Mouse (Mus musculus) neural tube, embryonic 15.5 days (tissue): ENCODE data around the gene Klhl22. TPM values are rescaled to one million over a fixed set of nuclear protein-coding genes. Genes with fewer than 3 reads are reported as not detected.

Experiments used
- ATAC-seq: fragments of 200-750 bp; cut with Nextera tagmentation; 2 replicates; pipeline ENCODE4 v1.8.0; 2017; ENCODE audit warnings: mild to moderate bottlenecking, moderate TSS enrichment, moderate library complexity; ENCODE audit not compliant: low FRiP score
- H3K27ac ChIP-seq: fragments of 300-500 bp; sonication (generic); replicated peaks from 2 replicates; pipeline ENCODE4 v1.5.1; 2015; ENCODE audit warnings: mild to moderate bottlenecking, inconsistent platforms
- H3K27me3 ChIP-seq: fragments of 300-500 bp; sonication (generic); replicated peaks from 2 replicates; pipeline ENCODE4 v1.6.1; 2015; ENCODE audit warnings: inconsistent platforms
- H3K36me3 ChIP-seq: fragments of 300-500 bp; sonication (generic); 2 replicates; pipeline ENCODE4 v1.6.1; 2015; ENCODE audit warnings: inconsistent platforms
- H3K4me1 ChIP-seq: fragments of 300-500 bp; sonication (generic); 2 replicates; pipeline ENCODE4 v1.6.1; 2015; ENCODE audit warnings: inconsistent platforms
- H3K4me2 ChIP-seq: fragments of 300-500 bp; sonication (generic); 2 replicates; pipeline ENCODE4 v1.6.1; 2015; ENCODE audit warnings: inconsistent platforms, mild to moderate bottlenecking, moderate library complexity
- H3K4me3 ChIP-seq: fragments of 300-500 bp; sonication (generic); replicated peaks from 2 replicates; pipeline ENCODE4 v1.5.1; 2015; ENCODE audit warnings: mild to moderate bottlenecking, inconsistent platforms
- H3K9ac ChIP-seq: fragments of 300-500 bp; sonication (generic); replicated peaks from 2 replicates; pipeline ENCODE4 v1.6.1; 2015; ENCODE audit warnings: mild to moderate bottlenecking, inconsistent platforms
- H3K9me3 ChIP-seq: fragments of 300-500 bp; sonication (generic); replicated peaks from 2 replicates; pipeline ENCODE4 v1.6.1; 2016; ENCODE audit warnings: inconsistent platforms
- WGBS: fragments of 180-500 bp; shearing (Covaris S2); methylation state at CpG from one replicate; pipeline ENCODE4 v1.1.7; 2015; ENCODE audit warnings: mixed read lengths; 5-methylcytosine and 5-hydroxymethylcytosine counted together
- polyA plus RNA-seq: library from polyadenylated mRNA; unstranded; fragments of >200 nt; fragmentation: Nextera tagmentation; extraction: Ambion mirVana; gene quantifications from 2 replicates; pipeline ENCODE4 v1.2.1, GENCODE M21; 2015

Gene Klhl22
- polyA plus RNA-seq, 1 experiment from 2014 or later, result 89.1 TPM

GRCm38 (mm10) chr16:17816528-17816927 is 57.1 kb downstream of the Klhl22 start:
- Histone ChIP-seq H3K36me3 (no peaks in the 10 kb centered on the region), H3K27me3 (peaks cover 40% of the 10 kb centered on the region), H3K4me2 (peak overlapping the region; percentile 77), H3K9me3 (no peaks in the 10 kb centered on the region), H3K4me3 (no peak overlapping the region), H3K4me1 (peaks cover 17% of the 10 kb centered on the region), H3K27ac (peak overlapping the region; percentile 72), H3K9ac (peak overlapping the region; percentile 52; the same call in 1 of the 2 replicates)
- ATAC-seq, result no peak
- WGBS, result 85% methylated on average over 8 of the region's 8 CpGs

- Histone ChIP-seq H3K4me3 (no peak overlapping the region), H3K9me3 (no peaks in the 10 kb centered on the region), H3K36me3 (no peaks in the 10 kb centered on the region), H3K27me3 (peaks cover 18% of the 10 kb centered on the region), H3K27ac (no peak overlapping the region), H3K4me2 (no peak overlapping the region), H3K4me1 (peaks cover 3% of the 10 kb centered on the region), H3K9ac (no peak overlapping the region)
- no peak for ATAC-seq
- WGBS, result 81% methylated on average over 2 of the region's 2 CpGs
Observed at GRCm38 (mm10) chr16:17826500-17826899, 67.1 kb downstream of the Klhl22 start.

GRCm38 (mm10) chr16:17828229-17828628 is 68.8 kb downstream of the Klhl22 start:
- H3K4me2 ChIP-seq, result no peak overlapping the region
- no peaks in the 10 kb centered on the region for H3K36me3 ChIP-seq
- peaks cover 21% of the 10 kb centered on the region for H3K4me1 ChIP-seq
- WGBS, result 91% methylated on average over 2 of the region's 2 CpGs
- ATAC-seq, result no peak
- peaks cover 25% of the 10 kb centered on the region for H3K27me3 ChIP-seq
- no peaks in the 10 kb centered on the region for H3K9me3 ChIP-seq
- H3K4me3 ChIP-seq, result no peak overlapping the region
- H3K27ac ChIP-seq, result no peak overlapping the region
- no peak overlapping the region for H3K9ac ChIP-seq

- Histone ChIP-seq H3K4me2 (no peak overlapping the region), H3K9me3 (no peaks in the 10 kb centered on the region), H3K4me1 (peaks cover 22% of the 10 kb centered on the region), H3K36me3 (no peaks in the 10 kb centered on the region), H3K4me3 (no peak overlapping the region), H3K9ac (no peak overlapping the region), H3K27me3 (peaks cover 25% of the 10 kb centered on the region), H3K27ac (no peak overlapping the region)
- ATAC-seq, result no peak
- 67% methylated on average over 3 of the region's 3 CpGs for WGBS
Observed at GRCm38 (mm10) chr16:17828867-17829266, 69.4 kb downstream of the Klhl22 start.

GRCm38 (mm10) chr16:17830385-17831178 is 71.2 kb downstream of the Klhl22 start:
- H3K36me3 ChIP-seq, result no peaks in the 10 kb centered on the region
- no peaks in the 10 kb centered on the region for H3K9me3 ChIP-seq
- ATAC-seq, result no peak
- no peak overlapping the region for H3K9ac ChIP-seq
- H3K27ac ChIP-seq, result no peak overlapping the region
- H3K4me3 ChIP-seq, result no peak overlapping the region
- peaks cover 29% of the 10 kb centered on the region for H3K27me3 ChIP-seq
- H3K4me2 ChIP-seq, result no peak overlapping the region
- 72% methylated on average over 10 of the region's 10 CpGs for WGBS
- peaks cover 39% of the 10 kb centered on the region for H3K4me1 ChIP-seq

GRCm38 (mm10) chr16:17831781-17832180 is 72.4 kb downstream of the Klhl22 start:
- no peaks in the 10 kb centered on the region for H3K9me3 ChIP-seq
- no peaks in the 10 kb centered on the region for H3K36me3 ChIP-seq
- WGBS, result 12% methylated on average over 11 of the region's 11 CpGs
- H3K4me2 ChIP-seq, result no peak overlapping the region
- H3K27ac ChIP-seq, result no peak overlapping the region
- H3K27me3 ChIP-seq, result peaks cover 40% of the 10 kb centered on the region
- H3K4me1 ChIP-seq, result peaks cover 43% of the 10 kb centered on the region
- H3K4me3 ChIP-seq, result no peak overlapping the region
- H3K9ac ChIP-seq, result no peak overlapping the region
- ATAC-seq, result no peak

GRCm38 (mm10) chr16:17832821-17833220 is 73.4 kb downstream of the Klhl22 start, which contains the start of gene B830017H08Rik:
Gene B830017H08Rik (plus strand): TSS chr16:17833121.
- 26% methylated on average over 7 of the region's 7 CpGs for WGBS
- Histone ChIP-seq H3K4me3 (peak within 1 kb of the TSS; percentile 67), H3K9me3 (no peaks in the 10 kb centered on the region), H3K4me1 (peaks cover 43% of the 10 kb centered on the region), H3K36me3 (no peaks in the 10 kb centered on the region), H3K4me2 (peak within 1 kb of the TSS; percentile 92), H3K27me3 (peaks cover 46% of the 10 kb centered on the region), H3K9ac (peak within 1 kb of the TSS; percentile 74), H3K27ac (peak within 1 kb of the TSS; percentile 88)
- no peak for ATAC-seq

- 0% methylated on average over 36 of the region's 37 CpGs for WGBS
- Histone ChIP-seq H3K9ac (peak overlapping the region; percentile 74), H3K4me2 (peak overlapping the region; percentile 92), H3K4me1 (peaks cover 43% of the 10 kb centered on the region), H3K4me3 (peak overlapping the region; percentile 67), H3K27me3 (peaks cover 46% of the 10 kb centered on the region), H3K9me3 (no peaks in the 10 kb centered on the region), H3K36me3 (no peaks in the 10 kb centered on the region), H3K27ac (peak overlapping the region; percentile 88)
- peak; percentile 73 for ATAC-seq
Observed at GRCm38 (mm10) chr16:17833321-17833680, 73.9 kb downstream of the Klhl22 start.

GRCm38 (mm10) chr16:17833681-17834399 is 74.4 kb downstream of the Klhl22 start:
- peak overlapping the region; percentile 88 for H3K27ac ChIP-seq
- H3K4me3 ChIP-seq, result peak overlapping the region; percentile 67
- under 1% methylated on average over 59 of the region's 103 CpGs for WGBS
- peak; percentile 81 for ATAC-seq
- H3K4me1 ChIP-seq, result peaks cover 43% of the 10 kb centered on the region
- H3K9ac ChIP-seq, result peak overlapping the region; percentile 74
- H3K4me2 ChIP-seq, result peak overlapping the region; percentile 92
- peaks cover 46% of the 10 kb centered on the region for H3K27me3 ChIP-seq
- no peaks in the 10 kb centered on the region for H3K36me3 ChIP-seq
- H3K9me3 ChIP-seq, result no peaks in the 10 kb centered on the region

- peak; percentile 3; the same call in 1 of the 2 replicates for ATAC-seq
- peak overlapping the region; percentile 74 for H3K9ac ChIP-seq
- 48% methylated on average over 7 of the region's 7 CpGs for WGBS
- H3K27ac ChIP-seq, result peak overlapping the region; percentile 88
- H3K4me2 ChIP-seq, result peak overlapping the region; percentile 92
- H3K36me3 ChIP-seq, result no peaks in the 10 kb centered on the region
- H3K4me3 ChIP-seq, result peak overlapping the region; percentile 67
- H3K9me3 ChIP-seq, result no peaks in the 10 kb centered on the region
- peaks cover 46% of the 10 kb centered on the region for H3K27me3 ChIP-seq
- peaks cover 43% of the 10 kb centered on the region for H3K4me1 ChIP-seq
Observed at GRCm38 (mm10) chr16:17834543-17834942, 75.1 kb downstream of the Klhl22 start.

- H3K9ac ChIP-seq, result no peak overlapping the region
Observed at GRCm38 (mm10) chr16:17835481-17835880, 76.1 kb downstream of the Klhl22 start.

More at GRCm38 (mm10) chr16:17835481-17835880, 76.1 kb downstream of the Klhl22 start:
- H3K4me1 ChIP-seq, result peaks cover 43% of the 10 kb centered on the region
- H3K27me3 ChIP-seq, result peaks cover 42% of the 10 kb centered on the region
- H3K4me2 ChIP-seq, result peak overlapping the region; percentile 92; the same call in 1 of the 2 replicates
- H3K27ac ChIP-seq, result 0 out of 2 replicates have a peak overlapping the region, but pooled peaks have one; percentile 88
- no peak overlapping the region for H3K4me3 ChIP-seq
- WGBS, result 51% methylated on average over 13 of the region's 13 CpGs
- H3K9me3 ChIP-seq, result no peaks in the 10 kb centered on the region
- H3K36me3 ChIP-seq, result peaks cover 5% of the 10 kb centered on the region
- no peak for ATAC-seq
